Mouse (Mus musculus): ENCODE data around the gene Arhgef3. TPM values are rescaled to one million over a fixed set of nuclear protein-coding genes. Genes with fewer than 3 reads are reported as not detected.

Gene Arhgef3
- total and polyA plus RNA-seq, 2 experiments from 2014 or later: 12.3 to 17.7 TPM

DNA sequence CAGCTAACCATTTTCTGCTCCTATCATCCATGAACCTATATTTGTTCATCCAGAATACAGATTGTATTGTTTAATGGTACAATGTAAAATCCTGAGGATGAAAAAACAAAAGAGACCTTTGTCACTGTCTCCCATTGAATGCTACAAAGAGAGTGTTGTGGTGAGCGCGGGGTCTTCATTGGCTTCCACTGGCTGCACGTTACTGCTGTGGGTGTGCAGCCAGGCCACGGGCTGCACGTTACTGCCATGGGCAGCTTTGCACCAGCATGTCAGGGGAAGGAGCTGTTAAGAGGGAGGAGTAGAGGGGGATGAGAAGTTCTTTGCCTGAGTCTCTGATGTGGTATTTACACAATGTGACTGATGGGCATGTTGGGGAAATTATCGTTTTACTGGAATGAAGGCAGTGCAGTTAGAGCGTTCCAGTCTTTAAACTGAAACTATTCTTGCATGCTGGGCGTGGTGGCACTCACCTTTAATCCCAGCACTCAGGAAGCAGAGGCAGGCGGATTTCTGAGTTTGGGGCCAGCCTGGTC is 277.1 kb downstream of the Arhgef3 start:
- no peak for TF ChIP-seq CTCF (IDR thresholded peaks at IDR 0.05; ENCODE audit: low read depth)
- no peak for ATAC-seq
- H3K9me3 ChIP-seq (ENCODE audit: low read length): no peaks in the 10 kb centered on the region
- H3K4me2 ChIP-seq (ENCODE audit: low read depth): no peak overlapping the region
- H3K4me3 ChIP-seq (ENCODE audit: low read depth, low read length): no peak overlapping the region
- H3K36me3 ChIP-seq (ENCODE audit: insufficient read depth): no peaks in the 10 kb centered on the region
- H3K9ac ChIP-seq: no peak overlapping the region
- WGBS: 66% methylated on average over 9 of the region's 9 CpGs
- no peak overlapping the region for H3K27ac ChIP-seq (ENCODE audit: low read depth, low read length)
- DNase-seq: no peak
- no peaks in the 10 kb centered on the region for H3K4me1 ChIP-seq (ENCODE audit: insufficient read depth)
- H3K27me3 ChIP-seq (ENCODE audit: insufficient read depth, low read length): no peaks in the 10 kb centered on the region

- no peaks in the 10 kb centered on the region for H3K27me3 ChIP-seq (ENCODE audit: insufficient read depth, low read length)
- no peak for TF ChIP-seq CTCF (IDR thresholded peaks at IDR 0.05; ENCODE audit: low read depth)
- H3K9me3 ChIP-seq (ENCODE audit: low read length): no peaks in the 10 kb centered on the region
- ATAC-seq: no peak
- no peak overlapping the region for H3K4me2 ChIP-seq (ENCODE audit: low read depth)
- no peak for DNase-seq
- no peak overlapping the region for H3K9ac ChIP-seq
- no peak overlapping the region for H3K4me3 ChIP-seq (ENCODE audit: low read depth, low read length)
- 95% methylated on average over 2 of the region's 2 CpGs for WGBS
- no peaks in the 10 kb centered on the region for H3K36me3 ChIP-seq (ENCODE audit: insufficient read depth)
- no peaks in the 10 kb centered on the region for H3K4me1 ChIP-seq (ENCODE audit: insufficient read depth)
- H3K27ac ChIP-seq (ENCODE audit: low read depth, low read length): no peak overlapping the region
Measured at GRCm38 (mm10) chr14:27392660-27393059, 278.0 kb downstream of the Arhgef3 start.

- no peaks in the 10 kb centered on the region for H3K9me3 ChIP-seq (ENCODE audit: low read length)
- no peak overlapping the region for H3K9ac ChIP-seq
- no peak for TF ChIP-seq CTCF (IDR thresholded peaks at IDR 0.05; ENCODE audit: low read depth)
- 69% methylated on average over 10 of the region's 10 CpGs for WGBS
- no peak overlapping the region for H3K4me2 ChIP-seq (ENCODE audit: low read depth)
- H3K36me3 ChIP-seq (ENCODE audit: insufficient read depth): no peaks in the 10 kb centered on the region
- no peaks in the 10 kb centered on the region for H3K4me1 ChIP-seq (ENCODE audit: insufficient read depth)
- H3K27me3 ChIP-seq (ENCODE audit: insufficient read depth, low read length): no peaks in the 10 kb centered on the region
- H3K27ac ChIP-seq (ENCODE audit: low read depth, low read length): no peak overlapping the region
- no peak for ATAC-seq
- no peak for DNase-seq
- no peak overlapping the region for H3K4me3 ChIP-seq (ENCODE audit: low read depth, low read length)
Measured at GRCm38 (mm10) chr14:27393806-27394205, 279.1 kb downstream of the Arhgef3 start.

GRCm38 (mm10) chr14:27396424-27396823 is 281.7 kb downstream of the Arhgef3 start:
- Histone ChIP-seq H3K9me3 (ENCODE audit: low read length) (no peaks in the 10 kb centered on the region), H3K4me2 (ENCODE audit: low read depth) (no peak overlapping the region), H3K27ac (ENCODE audit: low read depth, low read length) (no peak overlapping the region), H3K9ac (no peak overlapping the region), H3K4me3 (ENCODE audit: low read depth, low read length) (no peak overlapping the region), H3K36me3 (ENCODE audit: insufficient read depth) (peaks cover 5% of the 10 kb centered on the region; the same call in 1 of the 2 replicates), H3K4me1 (ENCODE audit: insufficient read depth) (no peaks in the 10 kb centered on the region), H3K27me3 (ENCODE audit: insufficient read depth, low read length) (no peaks in the 10 kb centered on the region)
- TF ChIP-seq CTCF (IDR thresholded peaks at IDR 0.05; ENCODE audit: low read depth): no peak
- WGBS: 86% methylated on average over 7 of the region's 7 CpGs
- no peak for DNase-seq
- ATAC-seq: no peak

DNA sequence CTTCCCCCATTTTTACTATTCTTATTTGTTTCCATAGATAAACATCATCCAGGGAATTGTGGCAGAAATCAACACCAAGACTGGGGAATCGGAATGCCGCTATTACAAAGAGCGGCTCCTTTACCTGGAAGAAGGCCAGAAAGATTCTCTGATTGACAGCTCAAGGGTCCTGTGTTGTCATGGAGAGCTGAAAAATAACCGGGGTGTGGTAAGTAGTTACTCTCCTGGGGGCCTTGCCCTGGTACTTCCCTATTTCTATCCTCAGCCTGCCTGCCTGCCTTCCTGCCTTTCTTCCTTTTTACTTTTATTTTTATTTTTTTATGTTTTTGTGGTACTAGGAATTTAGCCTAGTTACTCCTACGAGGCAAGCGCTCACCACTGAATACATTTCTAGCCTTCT is 282.8 kb downstream of the Arhgef3 start:
- Histone ChIP-seq H3K27ac (ENCODE audit: low read depth, low read length) (no peak overlapping the region), H3K27me3 (ENCODE audit: insufficient read depth, low read length) (no peaks in the 10 kb centered on the region), H3K4me3 (ENCODE audit: low read depth, low read length) (no peak overlapping the region), H3K4me2 (ENCODE audit: low read depth) (no peak overlapping the region), H3K9ac (no peak overlapping the region), H3K36me3 (ENCODE audit: insufficient read depth) (peaks cover 5% of the 10 kb centered on the region; the same call in 1 of the 2 replicates), H3K4me1 (ENCODE audit: insufficient read depth) (no peaks in the 10 kb centered on the region), H3K9me3 (ENCODE audit: low read length) (no peaks in the 10 kb centered on the region)
- no peak for ATAC-seq
- 73% methylated on average over 6 of the region's 6 CpGs for WGBS
- no peak for TF ChIP-seq CTCF (IDR thresholded peaks at IDR 0.05; ENCODE audit: low read depth)
- no peak for DNase-seq

DNA sequence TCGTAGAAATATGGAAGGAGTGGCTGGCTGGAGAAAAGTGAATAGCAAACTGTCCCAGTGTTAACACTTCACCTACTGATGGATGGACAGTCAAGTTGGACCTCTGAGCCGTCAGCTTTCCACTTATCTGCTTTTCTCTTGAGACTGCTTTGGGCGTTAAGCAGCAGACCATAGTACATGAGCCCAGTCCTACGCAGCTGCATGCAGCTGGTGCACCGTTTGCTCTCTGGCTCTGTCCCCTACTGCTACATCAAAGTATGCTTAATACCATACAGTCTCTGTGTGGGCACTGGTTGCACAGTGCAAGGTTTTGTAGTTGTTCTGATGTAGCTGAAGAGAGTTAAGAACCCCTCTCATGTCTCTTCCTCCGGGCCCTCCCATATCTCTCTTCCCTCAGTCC is 285.8 kb downstream of the Arhgef3 start:
- Histone ChIP-seq H3K4me1 (ENCODE audit: insufficient read depth) (no peaks in the 10 kb centered on the region), H3K4me2 (ENCODE audit: low read depth) (no peak overlapping the region), H3K4me3 (ENCODE audit: low read depth, low read length) (no peak overlapping the region), H3K9me3 (ENCODE audit: low read length) (no peaks in the 10 kb centered on the region), H3K27me3 (ENCODE audit: insufficient read depth, low read length) (no peaks in the 10 kb centered on the region), H3K27ac (ENCODE audit: low read depth, low read length) (no peak overlapping the region), H3K36me3 (ENCODE audit: insufficient read depth) (peaks cover 5% of the 10 kb centered on the region; the same call in 1 of the 2 replicates), H3K9ac (no peak overlapping the region)
- WGBS: 94% methylated on average over 6 of the region's 6 CpGs
- no peak for ATAC-seq
- no peak for DNase-seq
- TF ChIP-seq CTCF (IDR thresholded peaks at IDR 0.05; ENCODE audit: low read depth): no peak

DNA sequence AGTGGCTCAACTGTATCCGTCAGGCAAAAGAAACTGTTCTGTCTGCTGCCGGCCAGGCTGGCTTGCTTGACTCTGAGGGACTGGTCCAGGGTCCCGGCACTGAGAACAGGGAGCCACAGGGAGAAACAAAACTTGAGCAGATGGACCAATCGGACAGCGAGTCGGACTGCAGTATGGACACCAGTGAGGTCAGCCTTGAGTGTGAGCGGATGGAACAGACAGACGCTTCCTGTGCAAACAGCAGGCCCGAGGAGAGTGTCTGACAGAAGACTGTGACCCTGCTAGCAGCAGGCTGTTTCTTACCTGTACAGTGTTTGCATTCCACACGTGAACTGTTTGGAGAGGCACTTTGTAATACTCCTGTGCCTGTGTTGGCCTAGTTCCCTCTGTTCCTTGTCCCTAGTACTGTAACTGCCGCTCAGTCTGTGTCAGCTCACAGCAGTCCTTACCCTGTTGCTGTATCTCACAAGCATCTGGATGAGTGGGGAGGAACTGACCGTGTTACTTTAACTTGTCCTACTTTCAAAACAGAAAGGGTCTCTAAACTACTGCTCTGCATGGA is 287.1 kb downstream of the Arhgef3 start:
- H3K9me3 ChIP-seq (ENCODE audit: low read length): no peaks in the 10 kb centered on the region; the same call in 1 of the 2 replicates
- H3K27ac ChIP-seq (ENCODE audit: low read depth, low read length): no peak overlapping the region
- TF ChIP-seq CTCF (IDR thresholded peaks at IDR 0.05; ENCODE audit: low read depth): no peak
- DNase-seq: no peak
- no peak overlapping the region for H3K9ac ChIP-seq
- H3K4me2 ChIP-seq (ENCODE audit: low read depth): no peak overlapping the region
- peaks cover 5% of the 10 kb centered on the region; the same call in 1 of the 2 replicates for H3K36me3 ChIP-seq (ENCODE audit: insufficient read depth)
- H3K27me3 ChIP-seq (ENCODE audit: insufficient read depth, low read length): no peaks in the 10 kb centered on the region
- H3K4me1 ChIP-seq (ENCODE audit: insufficient read depth): no peaks in the 10 kb centered on the region
- ATAC-seq: no peak
- 93% methylated on average over 12 of the region's 12 CpGs for WGBS
- H3K4me3 ChIP-seq (ENCODE audit: low read depth, low read length): no peak overlapping the region

Data from forebrain, postnatal 0 days (tissue).